Mouse (Mus musculus): ENCODE measurements around the gene Fbxw8.

DNA sequence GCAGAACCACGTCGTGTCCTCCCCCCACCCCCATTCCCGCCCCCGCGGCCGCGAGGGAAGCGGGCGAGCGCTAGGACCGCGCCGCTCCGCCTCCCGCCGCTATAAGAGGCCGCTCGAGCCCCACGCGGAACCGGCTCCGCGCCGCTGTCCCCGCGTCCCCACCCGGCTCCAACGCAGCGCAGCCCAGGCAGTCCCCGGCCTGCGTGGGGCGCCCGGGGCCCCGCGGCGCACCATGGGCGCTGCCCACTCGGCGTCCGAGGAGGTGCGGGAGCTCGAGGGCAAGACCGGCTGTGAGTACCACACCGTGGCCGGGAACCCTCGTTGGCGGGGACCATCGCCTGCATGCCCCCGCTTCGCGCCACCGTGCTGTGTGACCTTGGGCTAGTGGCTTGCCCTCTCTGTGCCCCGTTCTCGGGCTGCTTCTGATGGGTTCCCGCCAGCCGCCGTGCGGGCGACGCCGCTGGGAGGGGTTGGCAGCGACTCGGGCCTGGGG, 127.5 kb downstream of the Fbxw8 start, which contains the start of gene Tesc:
- TF ChIP-seq EP300 (IDR thresholded peaks at IDR 0.05; ENCODE audit: low read depth) (no peak), CTCF (IDR thresholded peaks at IDR 0.05; ENCODE audit: low read depth) (no peak)

All from liver, embryonic 14.5 days (tissue).